Mouse (Mus musculus) midbrain, embryonic 14.5 days (tissue): ENCODE data around the gene Naif1. TPM values are rescaled to one million over a fixed set of nuclear protein-coding genes. Genes with fewer than 3 reads are reported as not detected.

ENCODE experiments used
- ATAC-seq: fragments of 200-750 bp; cut with Nextera tagmentation; 2 replicates; pipeline ENCODE4 v1.8.0; 2017; ENCODE audit warnings: moderate number of reproducible peaks, moderate library complexity; ENCODE audit not compliant: low FRiP score, low TSS enrichment
- DNase-seq: peaks from one replicate; pipeline ENCODE4 v3.0.0-alpha.2; 2015
- H3K27ac ChIP-seq: fragments of 300-500 bp; sonication (generic); replicated peaks from 2 replicates; pipeline ENCODE4 v1.5.1; 2014; ENCODE audit warnings: mild to moderate bottlenecking, low read depth, low read length, moderate library complexity
- H3K27me3 ChIP-seq: fragments of 300-500 bp; sonication (generic); 2 replicates; pipeline ENCODE4 v1.6.1; 2014; ENCODE audit warnings: low read length, control low read depth, mixed read lengths; ENCODE audit not compliant: control insufficient read depth, insufficient read depth
- H3K36me3 ChIP-seq: fragments of 300-500 bp; sonication (generic); 2 replicates; pipeline ENCODE4 v1.6.1; 2014; ENCODE audit warnings: low read length, control low read depth; ENCODE audit not compliant: control insufficient read depth, insufficient read depth
- H3K4me1 ChIP-seq: fragments of 300-500 bp; sonication (generic); 2 replicates; pipeline ENCODE4 v1.6.1; 2014; ENCODE audit warnings: mild to moderate bottlenecking, antibody characterized with exemption, low read length, control low read depth; ENCODE audit not compliant: control insufficient read depth, insufficient read depth
- H3K4me2 ChIP-seq: fragments of 300-500 bp; sonication (generic); 2 replicates; pipeline ENCODE4 v1.6.1; 2014; ENCODE audit warnings: mild to moderate bottlenecking, low read length, moderate library complexity
- H3K4me3 ChIP-seq: fragments of 300-500 bp; sonication (generic); replicated peaks from 2 replicates; pipeline ENCODE4 v1.5.1; 2014; ENCODE audit warnings: low read depth, low read length
- H3K9ac ChIP-seq: fragments of 300-500 bp; sonication (generic); replicated peaks from 2 replicates; pipeline ENCODE4 v1.6.1; 2014; ENCODE audit warnings: mild to moderate bottlenecking, low read length, moderate library complexity
- H3K9me3 ChIP-seq: fragments of 300-500 bp; sonication (generic); 2 replicates; pipeline ENCODE4 v1.6.1; 2016; ENCODE audit warnings: low read length, control low read depth, mixed read lengths; ENCODE audit not compliant: control insufficient read depth
- WGBS: fragments of 180-500 bp; shearing (Covaris S2); extraction: QIAGEN DNeasy Blood & Tissue Kit; methylation state at CpG from one replicate; pipeline ENCODE4 v1.1.7; 2014; 5-methylcytosine and 5-hydroxymethylcytosine counted together
- polyA plus RNA-seq: library from polyadenylated mRNA; unstranded; fragments of >200 nt; fragmentation: Nextera tagmentation; extraction: Ambion mirVana; gene quantifications from 2 replicates; pipeline ENCODE4 v1.2.1, GENCODE M21; 2014

Gene Naif1
- 5.3 and 5.6 TPM in 2 replicates for polyA plus RNA-seq

GRCm38 (mm10) chr2:32449761-32450754 is at the start of gene Naif1:
Naif1 (plus strand) TSS chr2:32450457.
- Histone ChIP-seq H3K36me3 (0 out of 2 replicates have a peak, but pooled peaks cover 4% of the 10 kb centered on the region), H3K4me3 (peak within 1 kb of the TSS; percentile 79), H3K4me1 (peaks cover 25% of the 10 kb centered on the region), H3K4me2 (peak within 1 kb of the TSS; percentile 78), H3K9ac (peak within 1 kb of the TSS; percentile 75), H3K9me3 (no peaks in the 10 kb centered on the region), H3K27me3 (no peaks in the 10 kb centered on the region), H3K27ac (peak within 1 kb of the TSS; percentile 95)
- no peak for DNase-seq
- WGBS = 84% methylated on average over 15 of the region's 15 CpGs
- ATAC-seq = no peak

DNA sequence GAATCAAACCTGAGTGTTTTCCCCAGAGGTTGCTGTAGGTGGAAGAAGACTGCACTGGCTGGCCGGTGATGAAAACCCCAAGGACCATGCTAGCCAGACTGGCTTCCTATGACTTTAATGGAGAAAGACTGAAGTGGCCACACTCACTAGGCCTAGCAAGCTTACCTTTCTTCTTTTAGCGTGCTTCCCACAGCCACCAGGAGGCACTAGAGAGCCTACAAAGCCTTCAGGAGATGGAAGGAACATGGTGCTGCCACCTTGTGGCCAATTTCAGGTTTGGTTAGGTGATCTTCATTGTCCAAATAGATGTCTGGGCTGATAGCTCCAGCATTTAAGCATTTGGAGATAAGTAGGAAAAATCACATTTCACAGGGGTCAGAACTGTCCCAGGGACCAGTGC is 45.6 kb upstream of the Naif1 start:
- H3K36me3 ChIP-seq = peaks cover 35% of the 10 kb centered on the region
- WGBS = 19% methylated on average over 2 of the region's 2 CpGs
- H3K4me3 ChIP-seq = no peak overlapping the region
- DNase-seq (peak; percentile 98), ATAC-seq (no peak; the same call in 1 of the 2 replicates)
- H3K9ac ChIP-seq = no peak overlapping the region
- no peaks in the 10 kb centered on the region for H3K4me1 ChIP-seq
- H3K27me3 ChIP-seq = no peaks in the 10 kb centered on the region
- no peak overlapping the region for H3K4me2 ChIP-seq
- H3K27ac ChIP-seq = no peak overlapping the region
- H3K9me3 ChIP-seq = no peaks in the 10 kb centered on the region

DNA sequence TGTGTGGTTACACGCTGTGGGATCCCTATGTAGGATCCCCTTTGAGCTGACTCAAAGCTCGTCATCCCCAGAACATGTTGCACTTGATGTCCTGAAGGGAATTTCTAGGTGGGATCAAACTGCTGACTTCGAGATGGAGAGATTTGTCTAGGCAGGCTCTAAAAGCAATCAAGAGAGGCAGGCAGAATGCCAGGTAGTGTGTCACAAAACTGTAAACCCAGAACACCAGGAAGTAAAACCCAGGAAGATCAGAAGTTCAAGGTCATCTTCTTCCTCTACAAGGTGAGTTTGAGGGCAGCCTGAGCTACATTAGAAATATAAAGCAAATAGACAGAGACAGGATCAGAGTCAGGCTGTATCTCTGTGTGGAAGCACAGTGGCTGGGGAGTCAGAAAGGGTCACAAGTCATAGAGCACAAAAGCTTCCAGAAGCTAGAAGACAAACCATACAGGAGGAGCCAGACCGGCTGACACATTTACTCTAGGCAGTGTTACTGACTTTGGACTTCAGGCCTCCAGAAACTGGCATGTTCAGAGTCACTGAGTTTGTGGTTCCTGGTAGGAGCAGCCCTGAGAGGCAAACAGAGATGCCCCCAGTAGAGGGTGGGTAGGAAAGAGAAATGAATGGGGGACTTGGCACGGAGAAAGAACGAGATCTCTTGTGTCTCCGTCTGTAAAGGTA is 43.0 kb upstream of the Naif1 start:
- Histone ChIP-seq H3K27me3 (no peaks in the 10 kb centered on the region), H3K36me3 (peaks cover 11% of the 10 kb centered on the region), H3K4me3 (no peak overlapping the region), H3K4me1 (no peaks in the 10 kb centered on the region), H3K9ac (no peak overlapping the region), H3K27ac (no peak overlapping the region), H3K9me3 (no peaks in the 10 kb centered on the region), H3K4me2 (no peak overlapping the region)
- WGBS = 84% methylated on average over 7 of the region's 7 CpGs
- DNase-seq = no peak
- no peak for ATAC-seq

- Histone ChIP-seq H3K9me3 (no peaks in the 10 kb centered on the region), H3K27me3 (no peaks in the 10 kb centered on the region), H3K4me2 (no peak overlapping the region), H3K4me3 (no peak overlapping the region), H3K27ac (no peak overlapping the region), H3K36me3 (peaks cover 6% of the 10 kb centered on the region; the same call in 1 of the 2 replicates), H3K9ac (no peak overlapping the region), H3K4me1 (no peaks in the 10 kb centered on the region)
- WGBS = 68% methylated on average over 25 of the region's 25 CpGs
- no peak for ATAC-seq
- no peak for DNase-seq
These were observed 41.5 kb upstream of the Naif1 start for GRCm38 (mm10) chr2:32408429-32409424.

GRCm38 (mm10) chr2:32411407-32411806 is 38.9 kb upstream of the Naif1 start:
- Histone ChIP-seq H3K9ac (no peak overlapping the region), H3K9me3 (no peaks in the 10 kb centered on the region), H3K4me3 (no peak overlapping the region), H3K36me3 (peaks cover 28% of the 10 kb centered on the region), H3K27me3 (no peaks in the 10 kb centered on the region), H3K4me2 (no peak overlapping the region), H3K4me1 (no peaks in the 10 kb centered on the region), H3K27ac (no peak overlapping the region)
- WGBS = 87% methylated on average over 7 of the region's 7 CpGs
- ATAC-seq = no peak
- no peak for DNase-seq

DNA sequence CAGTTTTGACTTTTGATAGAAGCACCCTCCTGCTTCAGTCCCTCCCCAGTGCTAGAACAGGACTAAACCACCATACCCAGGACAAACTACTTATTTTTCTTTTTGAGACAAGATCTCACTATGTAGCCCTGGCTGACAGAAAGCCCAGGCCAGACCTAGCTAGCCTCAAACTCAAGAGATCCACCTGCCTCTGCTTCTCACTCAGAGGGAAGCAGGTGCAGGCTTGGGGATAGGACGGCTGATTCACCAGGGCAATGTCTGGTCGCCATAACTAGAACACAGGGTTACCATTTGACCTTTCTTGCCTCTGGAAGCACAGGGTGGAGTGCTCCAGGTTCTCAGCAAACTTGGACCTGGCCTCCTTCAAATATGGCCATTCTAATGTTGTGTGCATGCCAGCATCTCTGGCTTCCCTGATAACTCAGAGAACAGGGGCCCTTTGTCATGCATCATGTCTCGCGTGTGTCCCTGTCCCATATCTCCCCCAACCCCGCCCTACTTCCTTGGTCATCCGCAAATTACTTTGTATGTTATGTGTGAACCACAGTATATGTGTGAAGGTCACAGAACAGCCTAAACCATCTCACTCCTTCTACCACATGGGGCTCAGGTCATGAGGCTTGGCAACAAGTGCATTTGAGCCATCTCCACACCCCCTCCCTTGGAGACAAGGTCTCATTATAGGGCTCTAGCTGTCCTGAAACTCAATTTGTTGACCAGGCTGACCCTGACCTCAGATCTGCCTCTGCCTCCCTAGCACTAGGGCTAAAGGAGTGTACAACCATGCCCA is 37.3 kb upstream of the Naif1 start:
- no peak for DNase-seq
- no peak for ATAC-seq
- no peaks in the 10 kb centered on the region for H3K9me3 ChIP-seq
- no peak overlapping the region for H3K4me2 ChIP-seq
- no peaks in the 10 kb centered on the region for H3K27me3 ChIP-seq
- no peak overlapping the region for H3K27ac ChIP-seq
- 95% methylated on average over 6 of the region's 6 CpGs for WGBS
- peaks cover 44% of the 10 kb centered on the region for H3K36me3 ChIP-seq
- H3K4me3 ChIP-seq = no peak overlapping the region
- no peaks in the 10 kb centered on the region for H3K4me1 ChIP-seq
- H3K9ac ChIP-seq = no peak overlapping the region

DNA sequence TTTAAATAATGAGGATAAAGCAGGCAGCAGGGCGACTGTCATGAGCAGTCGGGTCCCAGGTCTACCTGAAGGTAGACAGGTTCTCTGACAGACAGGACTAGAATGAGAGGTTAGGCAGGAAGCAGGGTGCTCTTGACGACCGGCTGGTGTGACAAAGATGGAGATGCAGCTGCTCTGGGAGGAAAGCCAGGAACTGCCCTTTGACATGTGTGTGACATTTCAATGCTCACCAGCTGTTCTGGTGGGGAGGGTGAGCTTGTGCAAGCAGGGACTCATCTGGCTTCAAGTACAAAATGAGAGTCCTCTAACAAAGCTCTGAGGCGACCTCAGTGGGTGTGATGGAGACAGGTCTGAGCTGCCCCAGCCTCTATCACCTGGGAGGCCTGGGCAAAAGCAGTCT is 36.3 kb upstream of the Naif1 start:
- Histone ChIP-seq H3K4me2 (no peak overlapping the region), H3K9ac (no peak overlapping the region)
- DNase-seq = no peak

More for the DNA sequence above, 36.3 kb upstream of the Naif1 start:
- Histone ChIP-seq H3K4me1 (no peaks in the 10 kb centered on the region), H3K4me3 (no peak overlapping the region), H3K27ac (no peak overlapping the region), H3K9me3 (no peaks in the 10 kb centered on the region), H3K36me3 (peaks cover 54% of the 10 kb centered on the region), H3K27me3 (no peaks in the 10 kb centered on the region)
- 66% methylated on average over 5 of the region's 5 CpGs for WGBS
- no peak for ATAC-seq
